ENCODE assay signal across 19 mouse cellular contexts in the genomic region with DNA sequence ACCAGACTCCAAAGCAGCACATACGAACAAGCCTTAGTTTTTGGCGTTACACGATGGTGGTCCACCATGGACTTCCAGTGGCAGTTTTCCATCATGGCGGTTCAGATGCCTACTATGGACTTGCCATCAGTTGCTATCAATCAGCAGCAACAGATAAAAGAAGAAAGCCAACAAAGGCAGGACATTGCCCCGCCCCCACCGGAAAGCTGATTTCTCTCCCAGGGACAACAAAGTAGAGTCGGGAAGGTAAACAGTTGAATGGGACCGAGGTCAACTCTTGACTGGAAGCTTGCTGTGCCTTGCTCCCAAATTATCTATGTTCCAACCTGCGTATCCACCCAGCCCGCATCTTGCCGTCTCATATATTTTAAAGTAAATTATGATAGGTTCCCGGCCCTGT.
DNase-seq lines count a peak whose midpoint lies in the region; ATAC-seq and TF ChIP-seq lines count a peak whose summit lies in the region.
"Had no signal": no experiment of that assay in that cellular context is flagged by ENCODE, and none has a peak within 500 bp of the region (broad histone marks: within the 10 kb centered on the region; RNA-seq: fewer than 3 reads in every experiment).

No protein-coding gene starts in this region.

- no peak overlapping the region for H3K4me3 ChIP-seq in liver, postnatal 0 days (ENCODE audit: low read depth, low read length)
- no peak overlapping the region for H3K4me3 ChIP-seq in liver, embryonic 13.5 days (replicated peaks)
- no peak overlapping the region for H3K4me3 ChIP-seq in intestine, embryonic 15.5 days (replicated peaks)
- H3K4me3 ChIP-seq: embryonic facial prominence, embryonic 12.5 days; forebrain, embryonic 15.5 days; heart, embryonic 10.5 days; hindbrain, embryonic 15.5 days had no signal

- no peak overlapping the region for H3K9ac ChIP-seq in liver, postnatal 0 days (replicated peaks)
- H3K9ac ChIP-seq in liver, embryonic 13.5 days = no peak overlapping the region
- H3K9ac ChIP-seq in intestine, embryonic 15.5 days = no peak overlapping the region
- H3K9ac ChIP-seq: embryonic facial prominence, embryonic 12.5 days; forebrain, embryonic 15.5 days; hindbrain, embryonic 15.5 days had no signal

- H3K9me3 ChIP-seq in liver, postnatal 0 days (ENCODE audit: low read length) = no peaks in the 10 kb centered on the region
- no peaks in the 10 kb centered on the region for H3K9me3 ChIP-seq in liver, embryonic 13.5 days (replicated peaks)
- H3K9me3 ChIP-seq in intestine, embryonic 15.5 days = no peaks in the 10 kb centered on the region
- H3K9me3 ChIP-seq: embryonic facial prominence, embryonic 12.5 days; forebrain, embryonic 15.5 days; G1E; heart, embryonic 10.5 days; hindbrain, embryonic 15.5 days had no signal

- TF ChIP-seq EP300 in liver, postnatal 0 days (IDR thresholded peaks at IDR 0.05; ENCODE audit: low read depth) = no peak

- H3K27ac ChIP-seq in liver, postnatal 0 days (ENCODE audit: low read depth) = no peak overlapping the region
- H3K27ac ChIP-seq in liver, embryonic 13.5 days = no peak overlapping the region
- no peak overlapping the region for H3K27ac ChIP-seq in intestine, embryonic 15.5 days
- H3K27ac ChIP-seq: embryonic facial prominence, embryonic 12.5 days; forebrain, embryonic 15.5 days; heart, embryonic 10.5 days; hindbrain, embryonic 15.5 days had no signal

- WGBS in liver, postnatal 0 days (ENCODE audit: insufficient replicate concordance) = 68% methylated on average over 12 of the region's 12 CpGs
- 74% methylated on average over 12 of the region's 12 CpGs for WGBS in liver, embryonic 13.5 days (ENCODE audit: insufficient replicate concordance)
- 75% methylated on average over 12 of the region's 12 CpGs for WGBS in intestine, embryonic 15.5 days

- TF ChIP-seq CTCF in liver, postnatal 0 days (IDR thresholded peaks at IDR 0.05; ENCODE audit: low read depth) = no peak

- no peaks in the 10 kb centered on the region for H3K36me3 ChIP-seq in liver, postnatal 0 days (replicated peaks; ENCODE audit: insufficient read depth, low read length)
- H3K36me3 ChIP-seq in liver, embryonic 13.5 days = no peaks in the 10 kb centered on the region
- H3K36me3 ChIP-seq in intestine, embryonic 15.5 days = no peaks in the 10 kb centered on the region
- H3K36me3 ChIP-seq: embryonic facial prominence, embryonic 12.5 days; forebrain, embryonic 15.5 days; heart, embryonic 10.5 days; hindbrain, embryonic 15.5 days had no signal

- peaks cover 4% of the 10 kb centered on the region; the same call in 1 of the 2 replicates for H3K4me1 ChIP-seq in liver, postnatal 0 days (ENCODE audit: insufficient read depth)
- H3K4me1 ChIP-seq in liver, embryonic 13.5 days (replicated peaks) = no peaks in the 10 kb centered on the region
- H3K4me1 ChIP-seq in intestine, embryonic 15.5 days (replicated peaks) = no peaks in the 10 kb centered on the region
- H3K4me1 ChIP-seq: embryonic facial prominence, embryonic 12.5 days; forebrain, embryonic 15.5 days; heart, embryonic 10.5 days; hindbrain, embryonic 15.5 days had no signal

- ATAC-seq in liver, postnatal 0 days = no peak
- 0 out of 2 replicates have a peak, but pooled peaks have one; percentile 7 for ATAC-seq in liver, embryonic 13.5 days (ENCODE audit: low read depth)
- ATAC-seq in intestine, embryonic 15.5 days = no peak
- ATAC-seq: forebrain, embryonic 15.5 days had no signal

- DNase-seq in liver (peak; percentile 45), ZHBTc4 (ENCODE audit: low read depth, low spot score) (peak; percentile 42)
- no peak for DNase-seq in liver, postnatal 0 days
- no peak for DNase-seq in liver, embryonic 13.5 days
- DNase-seq in right cerebral cortex, postnatal 4 days = no peak
- DNase-seq: adrenal gland, adult 8-10 months; adrenal gland, postnatal 36 days; cerebellum, adult 11 months; cerebellum, adult 8-10 months; cerebellum, postnatal 25 days; gastrocnemius, postnatal 36 days; heart, adult 18-20 months; heart, postnatal 10 days had no signal

- H3K27me3 ChIP-seq in liver, postnatal 0 days (ENCODE audit: insufficient read depth, low read length) = no peaks in the 10 kb centered on the region
- H3K27me3 ChIP-seq in liver, embryonic 13.5 days = no peaks in the 10 kb centered on the region
- no peaks in the 10 kb centered on the region for H3K27me3 ChIP-seq in intestine, embryonic 15.5 days (replicated peaks)
- H3K27me3 ChIP-seq: embryonic facial prominence, embryonic 12.5 days; forebrain, embryonic 15.5 days; hindbrain, embryonic 15.5 days had no signal

- H3K4me2 ChIP-seq in liver, postnatal 0 days (ENCODE audit: low read depth, low read length) = no peak overlapping the region
- no peak overlapping the region for H3K4me2 ChIP-seq in liver, embryonic 13.5 days
- H3K4me2 ChIP-seq in intestine, embryonic 15.5 days (replicated peaks) = no peak overlapping the region
- H3K4me2 ChIP-seq: embryonic facial prominence, embryonic 12.5 days; forebrain, embryonic 15.5 days; hindbrain, embryonic 15.5 days had no signal

Comparison
In these comparisons a context has a peak if more than half of its experiments do, and no peak if none do; other contexts are left out.
1. DNase-seq: peak in liver (single experiment) and ZHBTc4 (single experiment); none in liver, postnatal 0 days (single experiment), liver, embryonic 13.5 days (single experiment) and right cerebral cortex, postnatal 4 days (single experiment).